Mouse (Mus musculus) midbrain, postnatal 0 days (tissue): ENCODE data around the gene V1ra8. TPM values are rescaled to one million over a fixed set of nuclear protein-coding genes. Genes with fewer than 3 reads are reported as not detected.
"Not testable (repeated sequence)": the region's sequence is repeated elsewhere in the genome, so short reads cannot be mapped to it uniquely, and the experiment has no call there.

Source experiments
- ATAC-seq: fragments of 200-750 bp; cut with Nextera tagmentation; 2 replicates; pipeline ENCODE4 v1.8.0; 2017; ENCODE audit warnings: moderate number of reproducible peaks, mild to moderate bottlenecking, moderate TSS enrichment, moderate library complexity; ENCODE audit not compliant: low FRiP score
- DNase-seq: peaks from one replicate; pipeline ENCODE4 v3.0.0-alpha.2; 2015; ENCODE audit warnings: low spot score
- H3K27ac ChIP-seq: fragments of 300-500 bp; sonication (generic); 2 replicates; pipeline ENCODE4 v1.5.1; 2014; ENCODE audit warnings: low read depth, mild to moderate bottlenecking, low read length, mixed read lengths
- H3K27me3 ChIP-seq: fragments of 300-500 bp; sonication (generic); 2 replicates; pipeline ENCODE4 v1.6.1; 2014; ENCODE audit warnings: low read length, control low read depth, mixed read lengths; ENCODE audit not compliant: insufficient read depth
- H3K36me3 ChIP-seq: fragments of 300-500 bp; sonication (generic); 2 replicates; pipeline ENCODE4 v1.6.1; 2014; ENCODE audit warnings: low read length, control low read depth, mixed read lengths; ENCODE audit not compliant: insufficient read depth
- H3K4me1 ChIP-seq: fragments of 300-500 bp; sonication (generic); 2 replicates; pipeline ENCODE4 v1.6.1; 2014; ENCODE audit warnings: mild to moderate bottlenecking, control low read depth, antibody characterized with exemption, low read length, mixed read lengths; ENCODE audit not compliant: insufficient read depth
- H3K4me2 ChIP-seq: fragments of 300-500 bp; sonication (generic); 2 replicates; pipeline ENCODE4 v1.6.1; 2014; ENCODE audit warnings: low read depth, mild to moderate bottlenecking, low read length, mixed read lengths; ENCODE audit not compliant: poor library complexity, severe bottlenecking
- H3K4me3 ChIP-seq: fragments of 300-500 bp; sonication (generic); 2 replicates; pipeline ENCODE4 v1.5.1; 2014; ENCODE audit warnings: low read depth, mild to moderate bottlenecking, low read length, moderate library complexity
- H3K9ac ChIP-seq: fragments of 300-500 bp; sonication (generic); replicated peaks from 2 replicates; pipeline ENCODE4 v1.6.1; 2014; ENCODE audit warnings: mild to moderate bottlenecking, low read length, moderate library complexity, mixed read lengths; ENCODE audit not compliant: poor library complexity, severe bottlenecking
- H3K9me3 ChIP-seq: fragments of 300-500 bp; sonication (generic); 2 replicates; pipeline ENCODE4 v1.6.1; 2016; ENCODE audit warnings: low read length, control low read depth
- CTCF ChIP-seq: IDR thresholded peaks from 2 replicates; pipeline ENCODE4 v1.5.1; 2016; ENCODE audit warnings: antibody characterized with exemption, mild to moderate bottlenecking
- WGBS: fragments of 180-500 bp; shearing (Covaris S2); extraction: QIAGEN DNeasy Blood & Tissue Kit; methylation state at CpG from one replicate; pipeline ENCODE4 v1.1.7; 2014; 5-methylcytosine and 5-hydroxymethylcytosine counted together
- polyA plus RNA-seq: library from polyadenylated mRNA; unstranded; fragments of >200 nt; fragmentation: Nextera tagmentation; extraction: Ambion mirVana; gene quantifications from 2 replicates; pipeline ENCODE4 v1.2.1, GENCODE M21; 2015
- total RNA-seq: library from RNA; depleted of rRNA; stranded (reverse); fragments of >200 nt; gene quantifications from 2 replicates; pipeline ENCODE4 v1.2.3, GENCODE M21; 2014; rRNA removed

Gene V1ra8
- not detected in 2 replicates for total RNA-seq
- polyA plus RNA-seq: not detected in 2 replicates

DNA sequence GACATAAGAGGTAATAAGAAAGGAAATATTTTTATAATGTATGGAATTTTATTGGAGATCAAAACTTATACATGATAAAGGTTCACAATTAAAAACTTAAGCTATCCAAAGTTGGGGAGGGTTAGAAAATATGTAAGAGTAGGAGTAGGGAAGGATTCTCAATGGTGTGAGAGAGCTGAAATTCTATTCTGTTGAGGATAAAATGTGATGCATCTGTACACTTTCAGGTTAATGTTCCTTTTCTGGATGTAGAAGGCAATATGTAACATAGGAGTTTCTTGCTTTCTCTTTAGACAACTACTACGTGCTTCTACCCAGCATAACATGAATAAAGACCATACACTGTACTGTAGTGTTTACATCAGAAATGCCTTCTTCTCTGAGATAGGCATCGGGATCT is at the start of gene V1ra8:
Gene V1ra8, plus strand, starts transcription at position 301 of the 400 bp plus-strand sequence.
- WGBS: 91% methylated on average over 2 of the region's 2 CpGs
- not testable (repeated sequence) for H3K4me3 ChIP-seq, H3K4me1 ChIP-seq, H3K9me3 ChIP-seq, H3K9ac ChIP-seq, H3K27me3 ChIP-seq, H3K4me2 ChIP-seq, H3K36me3 ChIP-seq, ATAC-seq, H3K27ac ChIP-seq, DNase-seq

DNA sequence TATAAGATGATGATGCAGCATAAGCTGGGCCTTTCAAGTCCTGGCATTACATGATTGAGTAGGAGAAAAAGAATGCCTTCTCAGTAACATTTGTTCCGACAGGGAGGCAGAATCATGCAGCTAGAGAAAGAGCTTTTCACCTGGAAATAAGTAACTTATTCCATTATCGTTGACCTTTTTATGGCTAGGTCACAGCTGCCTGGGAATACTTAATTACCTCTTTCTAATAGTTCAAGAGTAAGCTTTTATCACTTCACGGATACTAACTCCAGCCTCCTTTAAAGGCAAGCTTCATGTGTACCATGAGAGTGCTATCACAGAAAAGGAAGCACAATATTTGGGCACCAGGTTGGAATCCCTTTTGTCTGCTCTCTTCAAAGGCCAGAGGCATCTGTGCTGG is 42.5 kb upstream of the V1ra8 start:
- TF ChIP-seq CTCF: no peak
- 86% methylated on average over 3 of the region's 3 CpGs for WGBS
- ATAC-seq (no peak), DNase-seq (no peak)
- no peak overlapping the region for H3K4me3 ChIP-seq
- H3K9ac ChIP-seq: no peak overlapping the region
- H3K36me3 ChIP-seq: no peaks in the 10 kb centered on the region
- H3K27ac ChIP-seq: no peak overlapping the region
- no peaks in the 10 kb centered on the region for H3K4me1 ChIP-seq
- 0 out of 2 replicates have a peak, but pooled peaks cover 4% of the 10 kb centered on the region for H3K9me3 ChIP-seq
- no peaks in the 10 kb centered on the region for H3K27me3 ChIP-seq
- no peak overlapping the region for H3K4me2 ChIP-seq

- Histone ChIP-seq H3K9me3 (no peaks in the 10 kb centered on the region), H3K27ac (no peak within 1 kb of the TSS), H3K4me1 (no peaks in the 10 kb centered on the region), H3K27me3 (no peaks in the 10 kb centered on the region), H3K36me3 (no peaks in the 10 kb centered on the region), H3K9ac (no peak within 1 kb of the TSS), H3K4me2 (no peak within 1 kb of the TSS), H3K4me3 (no peak within 1 kb of the TSS)
- 72% methylated on average over 2 of the region's 2 CpGs for WGBS
- ATAC-seq (no peak), DNase-seq (no peak)
- no peak for TF ChIP-seq CTCF
These were observed 28.1 kb upstream of the V1ra8 start, which contains the start of gene Vmn1r52 for GRCm38 (mm10) chr6:90174508-90174907. Gene Vmn1r52 (plus strand): TSS chr6:90174808.

DNA sequence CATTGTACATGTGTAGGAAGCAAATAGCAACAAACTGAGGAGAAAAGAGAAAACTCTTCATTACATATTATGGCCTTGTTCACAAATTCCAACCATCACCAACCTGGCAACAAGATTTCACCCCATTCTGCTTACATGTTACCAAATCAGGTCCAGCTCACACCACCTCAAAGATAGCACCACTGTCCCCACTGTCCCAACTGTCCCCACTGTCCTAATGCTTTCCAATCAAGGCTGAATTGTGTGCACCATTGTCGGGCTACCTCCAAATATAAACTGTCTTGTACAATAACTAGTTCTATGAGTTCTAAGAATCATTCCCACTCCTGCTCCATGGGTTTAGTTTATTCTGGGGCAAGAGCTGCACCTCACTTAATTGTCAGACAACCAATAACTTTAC is 21.7 kb downstream of the V1ra8 start, which contains the start of gene Vmn1r53:
Gene Vmn1r53, minus strand, starts transcription at position 101 of the 400 bp plus-strand sequence.
- Histone ChIP-seq H3K9ac (no peak within 1 kb of the TSS), H3K4me3 (no peak within 1 kb of the TSS), H3K27me3 (no peaks in the 10 kb centered on the region), H3K27ac (no peak within 1 kb of the TSS), H3K36me3 (no peaks in the 10 kb centered on the region), H3K4me1 (no peaks in the 10 kb centered on the region), H3K9me3 (no peaks in the 10 kb centered on the region), H3K4me2 (no peak within 1 kb of the TSS)
- 90% methylated on average over 1 of the region's 1 CpGs for WGBS
- TF ChIP-seq CTCF: no peak
- DNase-seq (no peak), ATAC-seq (no peak)

GRCm38 (mm10) chr6:90232114-90232513 is 29.5 kb downstream of the V1ra8 start:
- DNase-seq, H3K27ac ChIP-seq, H3K36me3 ChIP-seq, H3K4me2 ChIP-seq, H3K9me3 ChIP-seq, ATAC-seq, H3K4me1 ChIP-seq, H3K9ac ChIP-seq, H3K4me3 ChIP-seq, H3K27me3 ChIP-seq: not testable (repeated sequence)
- 97% methylated on average over 4 of the region's 4 CpGs for WGBS

DNA sequence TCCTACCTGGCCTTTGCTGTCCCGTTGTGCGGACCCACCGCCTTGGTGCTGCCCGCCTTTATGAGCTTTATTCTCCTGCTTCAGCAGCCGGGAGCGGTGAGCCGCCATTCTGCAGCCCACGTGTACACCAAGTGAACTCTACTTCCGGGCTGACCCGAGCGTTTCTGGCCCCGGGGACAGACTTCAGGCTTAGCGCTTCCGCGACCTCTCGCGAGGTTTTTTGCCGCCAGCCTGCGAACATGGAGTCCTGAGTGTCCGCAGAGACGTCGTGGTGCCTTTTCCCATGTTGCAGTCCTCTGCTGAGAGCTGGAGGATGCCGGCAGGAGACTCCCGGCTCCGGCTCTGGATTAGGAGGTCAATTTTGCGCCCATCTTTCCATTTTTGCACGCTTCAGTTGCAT is 30.1 kb downstream of the V1ra8 start:
- 0 out of 2 replicates have a peak, but pooled peaks cover 7% of the 10 kb centered on the region for H3K9me3 ChIP-seq
- no peak for TF ChIP-seq CTCF
- no peak overlapping the region for H3K9ac ChIP-seq
- no peaks in the 10 kb centered on the region for H3K36me3 ChIP-seq
- DNase-seq: no peak
- no peak overlapping the region for H3K4me3 ChIP-seq
- no peak overlapping the region for H3K27ac ChIP-seq
- no peak overlapping the region for H3K4me2 ChIP-seq
- WGBS: 65% methylated on average over 27 of the region's 27 CpGs
- no peaks in the 10 kb centered on the region for H3K4me1 ChIP-seq
- ATAC-seq: no peak
- H3K27me3 ChIP-seq: no peaks in the 10 kb centered on the region
